31 mouse cellular contexts compared by ENCODE assay signal in genomic region chr6:23439897-23440296, GRCm38 (mm10).
DNase-seq lines count a peak whose midpoint lies in the region; ATAC-seq and TF ChIP-seq lines count a peak whose summit lies in the region.
"Had no signal": no experiment of that assay in that cellular context is flagged by ENCODE, and none has a peak within 500 bp of the region (broad histone marks: within the 10 kb centered on the region; RNA-seq: fewer than 3 reads in every experiment).

No protein-coding gene starts in this region.

- TF ChIP-seq POLR2A in brain, embryonic 14.5 days (IDR thresholded peaks at IDR 0.05; ENCODE audit: borderline replicate concordance, extremely low read depth, insufficient read depth, insufficient read length, poor library complexity, severe bottlenecking), result no peak

- 53% methylated on average over 3 of the region's 3 CpGs for WGBS in forebrain, embryonic 14.5 days
- WGBS in forebrain, embryonic 15.5 days, result 50% methylated on average over 3 of the region's 3 CpGs
- 62% methylated on average over 3 of the region's 3 CpGs for WGBS in hindbrain, postnatal 0 days
- WGBS in hindbrain, embryonic 14.5 days, result 74% methylated on average over 3 of the region's 3 CpGs

- H3K4me2 ChIP-seq in forebrain, embryonic 14.5 days (ENCODE audit: low read length), result no peak overlapping the region
- H3K4me2 ChIP-seq in forebrain, embryonic 15.5 days (replicated peaks), result no peak overlapping the region
- no peak overlapping the region for H3K4me2 ChIP-seq in hindbrain, postnatal 0 days (ENCODE audit: low read depth, low read length)
- H3K4me2 ChIP-seq in hindbrain, embryonic 14.5 days (replicated peaks), result no peak overlapping the region
- H3K4me2 ChIP-seq: embryonic facial prominence, embryonic 13.5 days; heart, embryonic 13.5 days; hindbrain, embryonic 15.5 days; intestine, embryonic 15.5 days had no signal

- no peaks in the 10 kb centered on the region for H3K4me1 ChIP-seq in forebrain, embryonic 14.5 days (ENCODE audit: control insufficient read depth, insufficient read depth, low read length)
- H3K4me1 ChIP-seq in forebrain, embryonic 15.5 days, result no peaks in the 10 kb centered on the region
- H3K4me1 ChIP-seq in hindbrain, postnatal 0 days (ENCODE audit: insufficient read depth, low read length), result no peaks in the 10 kb centered on the region
- no peaks in the 10 kb centered on the region for H3K4me1 ChIP-seq in hindbrain, embryonic 14.5 days (replicated peaks; ENCODE audit: control insufficient read depth, insufficient read depth, low read length)
- H3K4me1 ChIP-seq: embryonic facial prominence, embryonic 10.5 days; embryonic facial prominence, embryonic 13.5 days; heart, embryonic 10.5 days; heart, embryonic 13.5 days; hindbrain, embryonic 15.5 days; intestine, embryonic 15.5 days had no signal

- peak; percentile 66; the same call in 1 of the 2 replicates for ATAC-seq in forebrain, embryonic 14.5 days
- ATAC-seq in forebrain, embryonic 15.5 days (replicated peaks), result no peak; the same call in 1 of the 2 replicates
- no peak for ATAC-seq in hindbrain, postnatal 0 days
- ATAC-seq in hindbrain, embryonic 14.5 days (ENCODE audit: low FRiP score), result no peak
- ATAC-seq: intestine, embryonic 15.5 days; Patski had no signal

- no peak overlapping the region for H3K4me3 ChIP-seq in forebrain, embryonic 14.5 days (ENCODE audit: low read depth, low read length)
- no peak overlapping the region for H3K4me3 ChIP-seq in forebrain, embryonic 15.5 days
- H3K4me3 ChIP-seq in hindbrain, postnatal 0 days (ENCODE audit: low read length), result no peak overlapping the region
- H3K4me3 ChIP-seq in hindbrain, embryonic 14.5 days (replicated peaks; ENCODE audit: low read length), result no peak overlapping the region
- H3K4me3 ChIP-seq: embryonic facial prominence, embryonic 10.5 days; embryonic facial prominence, embryonic 13.5 days; erythroblast, embryonic 14.5 days; gastrocnemius, adult 2 months; heart, embryonic 10.5 days; heart, embryonic 13.5 days; hindbrain, embryonic 15.5 days; intestine, embryonic 15.5 days had no signal

- intact Hi-C loops in gastrocnemius, postnatal 36 days (cut with DNase I), result no loop called here

- TF ChIP-seq CTCF in hindbrain, postnatal 0 days (IDR thresholded peaks at IDR 0.05; ENCODE audit: low read depth), result no peak
- no peak for TF ChIP-seq CTCF in brain, embryonic 14.5 days (IDR thresholded peaks at IDR 0.05; ENCODE audit: borderline replicate concordance, extremely low read depth, insufficient read depth, insufficient read length)

- H3K27me3 ChIP-seq in forebrain, embryonic 14.5 days (replicated peaks; ENCODE audit: control insufficient read depth, insufficient read depth, low read length), result no peaks in the 10 kb centered on the region; the same call in 1 of the 2 replicates
- H3K27me3 ChIP-seq in forebrain, embryonic 15.5 days, result no peaks in the 10 kb centered on the region
- no peaks in the 10 kb centered on the region for H3K27me3 ChIP-seq in hindbrain, postnatal 0 days (ENCODE audit: insufficient read depth, low read length)
- H3K27me3 ChIP-seq in hindbrain, embryonic 14.5 days (ENCODE audit: control insufficient read depth, insufficient read depth, low read length), result no peaks in the 10 kb centered on the region
- H3K27me3 ChIP-seq: CH12.LX; embryonic facial prominence, embryonic 13.5 days; heart, embryonic 13.5 days; hindbrain, embryonic 15.5 days; intestine, embryonic 15.5 days; Patski had no signal

- H3K36me3 ChIP-seq in forebrain, embryonic 14.5 days (ENCODE audit: control insufficient read depth, insufficient read depth, low read length), result no peaks in the 10 kb centered on the region
- no peaks in the 10 kb centered on the region for H3K36me3 ChIP-seq in forebrain, embryonic 15.5 days
- no peaks in the 10 kb centered on the region for H3K36me3 ChIP-seq in hindbrain, postnatal 0 days (ENCODE audit: insufficient read depth, low read length)
- no peaks in the 10 kb centered on the region for H3K36me3 ChIP-seq in hindbrain, embryonic 14.5 days (replicated peaks; ENCODE audit: control insufficient read depth, insufficient read depth)
- H3K36me3 ChIP-seq: embryonic facial prominence, embryonic 10.5 days; embryonic facial prominence, embryonic 13.5 days; G1E; heart, embryonic 10.5 days; heart, embryonic 13.5 days; hindbrain, embryonic 15.5 days; intestine, embryonic 15.5 days had no signal

- no peak overlapping the region for H3K9ac ChIP-seq in forebrain, embryonic 14.5 days (ENCODE audit: low read length)
- H3K9ac ChIP-seq in forebrain, embryonic 15.5 days (replicated peaks), result no peak overlapping the region
- H3K9ac ChIP-seq in hindbrain, postnatal 0 days (replicated peaks; ENCODE audit: low read length), result no peak overlapping the region
- no peak overlapping the region for H3K9ac ChIP-seq in hindbrain, embryonic 14.5 days
- H3K9ac ChIP-seq: embryonic facial prominence, embryonic 13.5 days; heart, embryonic 13.5 days; hindbrain, embryonic 15.5 days; intestine, embryonic 15.5 days had no signal

- no peaks in the 10 kb centered on the region for H3K9me3 ChIP-seq in forebrain, embryonic 14.5 days (replicated peaks; ENCODE audit: control insufficient read depth, low read length)
- no peaks in the 10 kb centered on the region for H3K9me3 ChIP-seq in forebrain, embryonic 15.5 days
- H3K9me3 ChIP-seq in hindbrain, postnatal 0 days (ENCODE audit: low read length), result no peaks in the 10 kb centered on the region
- H3K9me3 ChIP-seq in hindbrain, embryonic 14.5 days (ENCODE audit: control insufficient read depth, low read length), result no peaks in the 10 kb centered on the region
- H3K9me3 ChIP-seq: embryonic facial prominence, embryonic 10.5 days; embryonic facial prominence, embryonic 13.5 days; G1E; heart, embryonic 10.5 days; heart, embryonic 13.5 days; hindbrain, embryonic 15.5 days; intestine, embryonic 15.5 days had no signal

- peak; percentile 75 for DNase-seq in forebrain, embryonic 14.5 days (ENCODE audit: low spot score)
- DNase-seq in hindbrain, postnatal 0 days (ENCODE audit: low spot score), result peak; percentile 19
- DNase-seq in hindbrain, embryonic 14.5 days (ENCODE audit: low spot score), result no peak
- peak; percentile 82 for DNase-seq in brain, embryonic 14.5 days (ENCODE audit: low read depth)
- no peak for DNase-seq in gastrocnemius, postnatal 36 days
- DNase-seq: adrenal gland, postnatal 10 days; adrenal gland, postnatal 36 days; B cell, adult 2 months; cerebellum, adult 11-12 months; cerebellum, adult 8-10 months; cerebellum, postnatal 10 days; cerebellum, postnatal 36 days; embryo, embryonic 11 days; gastrocnemius, adult 2 months; gastrocnemius, postnatal 14 days; heart, adult 18-20 months; heart, postnatal 14 days; heart, postnatal 4 days; kidney, adult 11 months; kidney, adult 8-10 months had no signal

- no peak overlapping the region for H3K27ac ChIP-seq in forebrain, embryonic 14.5 days (ENCODE audit: low read depth, low read length)
- H3K27ac ChIP-seq in forebrain, embryonic 15.5 days (replicated peaks), result no peak overlapping the region
- no peak overlapping the region for H3K27ac ChIP-seq in hindbrain, postnatal 0 days
- no peak overlapping the region for H3K27ac ChIP-seq in hindbrain, embryonic 14.5 days
- H3K27ac ChIP-seq: embryonic facial prominence, embryonic 10.5 days; embryonic facial prominence, embryonic 13.5 days; gastrocnemius, adult 2 months; heart, embryonic 10.5 days; heart, embryonic 13.5 days; hindbrain, embryonic 15.5 days; intestine, embryonic 15.5 days had no signal

Comparison
In these comparisons a context has a peak if more than half of its experiments do, and no peak if none do; other contexts are left out.
1. DNase-seq: peak in forebrain, embryonic 14.5 days (single experiment), hindbrain, postnatal 0 days (single experiment) and brain, embryonic 14.5 days (single experiment); none in hindbrain, embryonic 14.5 days (single experiment) and gastrocnemius, postnatal 36 days (0 of 2).